Mouse (Mus musculus) testis, postnatal 10 days (tissue): ENCODE results near the gene Myl4.
A peak's percentile ranks its signal among the peaks of the same experiment; 100 is the strongest.
"Not testable (repeated sequence)": the region's sequence is repeated elsewhere in the genome, so short reads cannot be mapped to it uniquely, and the experiment has no call there.

ENCODE experiments used
- DNase-seq: peaks from one replicate; pipeline ENCODE4 v3.0.0; 2021; ENCODE audit warnings: low spot score

The Myl4 gene

DNA sequence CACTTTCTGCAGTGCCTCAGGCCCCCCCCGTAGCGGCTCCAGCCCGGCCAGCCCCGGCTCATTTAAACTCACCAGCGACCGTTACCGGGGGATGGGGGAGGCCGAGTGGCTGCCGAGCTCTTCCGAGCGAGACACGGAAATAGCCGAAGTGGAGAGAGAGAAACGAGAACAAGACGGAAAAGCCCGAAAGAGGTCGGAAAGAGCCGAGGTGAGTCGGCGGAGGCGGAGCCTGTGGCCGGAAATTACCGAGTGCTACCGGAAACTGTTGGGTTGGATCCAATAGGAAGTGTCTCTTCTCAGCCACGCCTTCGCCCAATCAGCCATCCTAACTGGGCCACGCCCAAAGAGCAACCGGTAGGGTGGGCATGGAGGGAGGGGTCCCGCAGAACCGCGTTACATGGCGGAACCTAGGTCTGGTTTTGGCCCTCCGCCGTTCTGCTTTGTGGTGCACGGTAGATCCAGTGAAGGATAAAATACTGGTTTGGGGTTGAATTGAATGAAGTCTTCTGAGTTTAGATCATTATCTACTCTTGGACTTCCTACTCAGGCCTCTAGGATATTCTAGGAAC lies at the start of gene Myl4, which contains the start of gene Cdc27:
Gene Myl4, plus strand, starts transcription at position 258 of the 569 bp plus-strand sequence.
Gene Cdc27, minus strand, starts transcription at position 215 of the 569 bp plus-strand sequence.
- DNase-seq: peak; percentile 99

DNA sequence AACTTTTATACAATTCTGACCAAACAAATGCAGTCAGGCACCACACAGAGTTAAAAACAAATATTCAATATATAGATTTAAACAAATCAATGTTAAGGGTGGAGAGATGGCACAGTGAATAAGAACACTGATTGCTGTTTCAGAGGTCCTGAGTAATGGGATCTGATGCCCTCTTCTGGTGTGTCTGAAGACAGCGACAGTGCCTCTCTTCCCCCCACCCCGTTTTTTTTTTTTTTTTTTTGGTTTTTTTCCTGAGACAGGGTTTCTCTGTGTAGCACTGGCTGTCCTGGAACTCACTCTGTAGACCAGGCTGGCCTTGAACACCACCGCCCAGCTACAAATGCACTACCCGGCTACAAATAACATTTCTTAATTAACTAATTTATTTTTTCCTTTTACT lies 42.0 kb upstream of the Myl4 start:
- no peak for DNase-seq

DNA sequence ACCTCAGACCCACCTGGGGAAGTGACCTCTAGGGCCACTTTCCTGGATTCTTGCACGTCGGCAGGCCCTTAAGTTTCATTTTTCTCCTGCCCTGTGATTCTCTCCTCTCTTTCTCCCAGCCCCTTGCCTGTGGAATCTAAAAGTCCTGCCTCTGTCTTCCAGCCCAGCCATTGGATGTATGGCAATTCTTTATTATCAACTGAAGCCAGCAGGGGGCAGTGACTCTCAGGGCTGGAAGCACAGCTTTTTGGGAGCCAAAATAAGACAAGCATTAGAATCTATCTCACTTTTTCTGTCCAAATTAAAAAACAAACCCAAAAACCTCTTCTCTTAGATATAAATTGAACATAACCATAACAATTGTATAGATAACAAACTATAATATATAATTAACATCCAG lies 39.9 kb upstream of the Myl4 start:
- peak; percentile 54 for DNase-seq

DNA sequence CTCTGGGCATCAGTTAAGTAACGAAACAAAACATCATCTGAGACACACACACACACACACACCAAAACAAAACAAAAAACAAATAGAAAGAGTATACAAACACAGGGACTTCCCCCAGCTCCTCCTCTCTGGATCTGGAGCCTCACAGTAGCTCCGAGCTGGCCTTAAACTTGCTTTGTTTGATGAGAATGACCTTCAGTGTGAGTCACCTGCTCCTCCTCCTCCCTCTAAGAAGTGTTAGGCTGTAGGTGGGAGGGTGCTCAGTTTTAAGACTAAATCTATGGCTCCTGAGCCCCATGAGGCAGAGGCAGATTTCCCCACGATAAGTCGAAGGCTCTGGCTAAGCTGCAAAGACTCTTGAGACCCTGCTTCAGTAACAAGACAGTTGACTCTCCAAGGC lies 38.0 kb upstream of the Myl4 start:
- DNase-seq: no peak

DNA sequence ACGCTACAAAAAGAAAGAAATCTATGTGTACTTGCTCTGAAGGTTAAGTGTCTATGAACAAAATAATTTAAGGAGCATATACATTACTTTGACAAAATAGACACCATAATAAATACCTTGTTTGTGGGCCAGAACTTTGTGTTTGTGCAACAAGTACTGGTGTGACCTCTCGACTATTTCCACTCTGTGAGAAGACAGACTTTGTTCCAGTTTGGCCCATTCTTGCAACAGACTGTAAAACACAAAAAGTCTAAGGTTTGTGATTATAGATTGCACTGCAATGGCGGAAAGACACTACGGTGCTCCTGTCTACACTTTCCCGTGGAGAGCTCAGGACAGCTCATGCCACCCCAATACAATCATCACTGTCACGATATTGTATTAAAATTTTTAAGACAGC lies 24.5 kb upstream of the Myl4 start:
- DNase-seq: no peak

DNA sequence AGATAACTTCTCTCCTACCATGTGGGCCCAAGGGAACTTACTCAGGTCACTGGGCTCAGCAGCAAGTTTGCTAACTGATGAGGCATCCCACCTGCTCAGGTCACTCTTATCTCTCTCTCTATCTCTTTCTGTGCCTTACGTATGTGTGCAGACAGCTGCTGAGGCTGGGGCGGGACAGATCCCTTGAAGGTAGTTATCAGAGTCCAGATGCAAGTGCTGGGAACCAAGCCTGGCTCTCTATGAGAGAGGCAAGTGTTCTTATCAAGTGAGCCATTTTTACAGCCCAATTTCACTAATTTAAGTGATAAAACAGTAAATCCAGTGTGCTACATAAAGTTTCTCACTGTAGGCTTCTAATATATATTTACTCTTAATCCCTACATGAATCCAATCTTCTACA lies 13.6 kb upstream of the Myl4 start:
- no peak for DNase-seq

DNA sequence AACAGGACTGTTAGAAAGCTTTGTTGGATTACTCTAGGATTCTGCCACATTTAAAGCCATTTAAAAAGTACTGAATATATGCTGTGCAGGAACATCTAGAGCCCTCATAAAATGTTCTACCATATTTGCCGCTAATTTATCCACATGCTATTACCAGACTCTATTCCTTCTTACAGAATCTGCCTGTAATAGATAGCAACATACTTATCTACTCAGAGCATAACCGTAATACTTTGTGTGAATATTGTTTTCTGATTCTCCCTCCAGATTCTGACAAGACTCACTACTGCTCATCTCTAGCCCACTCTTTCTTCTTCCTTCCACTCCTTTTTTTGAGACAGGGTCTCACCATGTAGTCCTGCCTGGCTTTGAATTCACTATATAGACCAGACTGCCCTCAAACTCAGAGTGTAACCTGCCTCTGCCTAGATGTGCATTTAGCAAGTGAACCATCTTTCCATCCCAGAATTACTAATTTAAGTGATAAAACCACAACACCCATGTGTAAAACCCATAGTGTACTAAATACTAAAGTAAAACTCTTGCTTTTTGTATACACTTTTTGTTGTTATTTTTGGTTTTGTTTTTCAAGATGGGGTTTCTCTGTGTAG lies 12.4 kb upstream of the Myl4 start:
- DNase-seq: no peak

DNA sequence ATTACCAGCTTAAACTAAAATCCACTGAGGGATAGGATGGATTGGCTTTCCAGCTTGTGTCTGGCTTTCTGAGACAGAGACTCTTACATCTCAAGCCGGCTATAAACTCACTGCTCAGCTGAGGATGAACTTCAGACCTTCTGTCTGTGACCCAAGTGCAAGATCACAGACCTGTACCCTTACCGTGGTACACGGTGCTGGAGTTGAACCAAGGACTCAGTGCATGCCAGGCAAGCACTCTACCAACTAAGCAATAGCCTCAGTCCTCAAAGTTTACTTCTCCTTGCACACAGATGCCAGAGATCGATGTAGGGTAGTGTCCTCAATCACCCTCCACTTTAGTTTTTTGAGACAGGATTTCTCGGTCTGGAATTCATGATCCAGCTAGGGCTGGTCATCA lies 10.7 kb upstream of the Myl4 start:
- no peak for DNase-seq

DNA sequence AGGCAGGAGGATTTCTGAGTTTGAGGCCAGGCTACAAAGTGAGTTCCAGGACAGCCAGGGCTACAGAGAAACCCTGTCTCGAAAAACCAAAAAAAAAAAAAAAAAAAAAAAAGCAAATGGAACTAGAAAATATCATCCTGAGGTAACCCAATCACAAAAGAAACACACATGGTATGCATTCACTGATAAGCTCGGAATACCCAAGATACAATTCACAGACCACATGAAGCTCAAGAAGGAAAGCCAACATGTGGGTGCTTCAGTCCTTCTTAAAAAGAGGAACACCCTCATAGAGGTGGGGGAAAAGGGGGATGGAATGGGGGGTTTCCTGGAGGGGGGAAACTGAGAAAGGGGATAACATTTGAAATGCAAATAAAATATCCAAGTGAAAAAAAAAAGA lies 7.1 kb upstream of the Myl4 start:
- DNase-seq: not testable (repeated sequence)

DNA sequence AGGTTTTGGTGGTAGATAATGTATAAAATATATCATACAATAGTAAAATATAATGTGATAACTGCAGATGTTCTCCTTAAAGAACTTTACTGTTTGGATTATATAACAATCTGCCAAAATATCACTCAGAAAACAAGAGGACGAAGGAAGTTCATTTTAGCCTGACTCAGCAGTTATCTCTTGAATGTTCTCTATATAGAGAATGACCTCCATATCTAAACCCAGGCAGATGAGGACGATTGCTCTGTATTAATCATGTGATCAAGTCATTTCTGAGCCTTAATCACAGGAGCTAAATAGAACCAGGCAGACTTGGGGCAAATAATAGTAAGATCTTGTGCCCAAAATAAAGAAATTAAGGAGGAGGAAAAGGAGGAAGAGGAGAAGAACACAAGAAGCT lies 6.0 kb upstream of the Myl4 start:
- no peak for DNase-seq

DNA sequence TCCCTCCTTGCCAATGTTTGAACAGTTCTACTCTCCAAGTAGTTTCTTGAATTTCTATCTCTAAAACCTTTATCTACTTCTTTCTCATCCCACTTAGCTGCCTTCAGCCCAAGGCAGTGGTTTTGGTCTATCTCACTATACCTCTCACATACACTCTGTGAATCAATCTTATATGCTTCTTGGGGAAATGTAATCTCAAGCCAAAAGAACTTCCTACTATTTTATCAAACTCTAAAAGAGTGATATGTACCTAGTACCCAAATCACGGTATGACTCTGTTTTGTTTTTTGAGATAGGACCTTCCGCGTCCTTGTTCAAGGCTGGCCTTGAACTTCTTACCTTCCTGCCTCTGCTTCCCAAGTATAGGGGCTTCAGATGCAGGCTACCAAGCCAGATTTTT lies 3.0 kb upstream of the Myl4 start:
- no peak for DNase-seq

DNA sequence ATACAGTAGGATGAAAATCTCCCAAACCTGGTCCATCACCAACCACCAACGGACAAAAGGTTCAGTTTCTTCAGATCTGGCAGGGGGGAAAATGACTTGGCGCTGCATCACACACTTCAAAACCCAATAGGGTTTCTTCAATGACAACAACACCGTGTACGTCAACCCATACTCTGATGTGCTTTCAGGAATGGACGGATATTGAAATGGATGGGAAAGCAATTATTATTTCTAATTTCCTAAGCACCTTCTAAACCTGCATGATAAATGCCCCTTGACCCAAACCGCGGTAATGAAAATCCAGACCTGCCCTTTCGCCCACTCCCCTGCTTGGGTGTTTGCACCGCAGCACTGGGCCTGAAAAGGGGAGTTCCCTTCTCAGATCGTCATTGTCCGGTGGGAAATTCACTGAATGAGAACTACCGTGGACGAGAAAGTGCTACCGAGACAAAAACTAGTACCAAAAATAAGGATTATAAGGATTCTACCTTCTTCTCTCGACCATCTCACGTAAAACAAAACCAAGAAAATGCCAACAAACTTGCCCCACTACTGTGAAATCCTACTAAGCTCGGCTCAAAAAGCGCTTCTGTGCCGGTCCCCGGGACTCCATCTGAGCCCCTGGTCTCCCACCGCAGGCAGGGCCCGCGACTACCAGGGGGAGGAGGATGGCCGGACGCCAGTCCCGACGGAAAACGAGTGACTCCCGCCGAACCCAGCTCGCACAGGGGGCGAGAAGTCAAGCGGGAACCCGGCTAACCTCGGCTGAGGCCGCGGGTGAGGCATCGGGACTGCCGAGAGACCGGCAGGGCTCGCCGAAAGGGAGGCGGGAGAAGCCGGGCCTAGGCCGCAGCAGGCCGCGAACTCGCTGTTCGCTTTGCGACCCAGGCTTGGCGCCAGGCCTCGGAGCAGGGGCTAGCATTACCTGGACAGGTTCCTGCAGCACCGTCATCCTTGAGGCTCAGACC lies 741 bp upstream of the Myl4 start:
- peak; percentile 90 for DNase-seq

DNA sequence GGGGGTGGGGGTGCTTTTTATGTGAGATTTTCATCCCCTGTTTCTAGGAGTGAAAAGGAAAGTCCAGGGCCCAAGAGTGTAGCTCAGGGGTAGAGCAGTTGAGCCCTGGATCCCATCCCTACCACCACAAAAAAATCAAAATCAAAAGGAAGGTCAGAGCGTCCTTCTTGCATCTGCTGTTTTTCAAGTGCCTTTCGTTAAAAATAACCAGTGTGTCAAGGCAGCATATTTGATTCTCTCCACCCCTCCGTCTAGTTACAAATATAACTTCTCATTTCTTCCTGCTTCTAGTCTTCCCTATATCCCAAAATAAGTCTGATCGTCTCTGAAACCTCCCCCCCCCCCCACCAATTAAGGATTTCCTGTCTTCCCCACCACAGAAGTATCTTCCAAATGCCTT lies 7.6 kb downstream of the Myl4 start:
- DNase-seq: no peak

DNA sequence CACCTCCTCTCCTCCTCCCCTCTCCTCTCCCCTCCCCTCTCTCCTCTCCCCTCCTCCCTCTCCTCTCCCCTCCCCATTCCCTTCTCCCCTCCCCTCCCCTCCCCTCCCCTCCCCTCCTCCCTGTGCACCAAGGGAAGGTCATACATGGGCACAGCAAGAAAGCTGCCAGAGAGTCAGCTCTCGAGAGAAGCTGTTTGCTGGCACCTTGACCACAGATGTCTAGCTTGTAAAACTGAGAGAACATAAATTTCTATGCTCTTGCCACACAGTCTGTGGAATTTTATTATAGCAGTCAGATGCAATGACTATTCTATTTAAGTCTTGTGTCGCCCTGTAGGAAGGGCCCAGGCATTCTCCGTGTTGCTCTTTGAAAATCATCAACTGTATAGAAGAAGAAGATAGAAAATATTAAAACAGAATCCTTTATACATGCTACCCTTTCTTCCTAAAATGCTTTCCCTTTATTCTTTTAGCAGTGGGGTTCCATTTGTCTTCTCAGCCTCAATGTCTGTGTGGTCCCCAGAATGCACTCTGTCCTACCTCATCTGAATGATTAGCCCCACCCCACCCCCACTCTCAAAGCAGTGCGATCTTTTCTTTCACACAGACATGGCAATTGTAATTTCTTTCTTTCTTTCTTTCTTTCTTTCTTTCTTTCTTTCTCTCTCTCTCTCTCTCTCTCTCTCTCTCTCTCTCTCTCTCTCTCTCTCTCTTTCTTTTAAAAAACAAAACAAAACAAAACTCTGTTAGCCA lies 8.4 kb downstream of the Myl4 start:
- no peak for DNase-seq

DNA sequence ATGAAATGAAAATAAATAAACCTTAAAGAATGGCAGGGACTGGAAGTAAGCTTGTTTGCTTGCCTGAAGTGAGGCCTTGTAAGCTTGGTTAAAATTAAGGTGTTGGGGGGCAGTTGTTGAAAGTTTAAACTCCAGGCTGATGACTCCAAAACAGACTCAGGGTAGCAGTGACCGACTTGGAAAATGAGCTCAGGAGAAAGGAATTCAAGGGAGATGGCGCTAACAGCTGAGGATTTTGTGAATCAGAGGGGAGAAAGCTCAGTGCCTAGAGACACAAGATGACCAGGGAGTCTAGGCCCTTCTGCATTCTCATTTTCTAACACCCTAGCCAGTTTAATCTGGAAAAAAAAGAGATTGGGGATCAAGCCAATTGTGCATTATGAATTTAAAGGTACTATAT lies 10.5 kb downstream of the Myl4 start:
- no peak for DNase-seq

DNA sequence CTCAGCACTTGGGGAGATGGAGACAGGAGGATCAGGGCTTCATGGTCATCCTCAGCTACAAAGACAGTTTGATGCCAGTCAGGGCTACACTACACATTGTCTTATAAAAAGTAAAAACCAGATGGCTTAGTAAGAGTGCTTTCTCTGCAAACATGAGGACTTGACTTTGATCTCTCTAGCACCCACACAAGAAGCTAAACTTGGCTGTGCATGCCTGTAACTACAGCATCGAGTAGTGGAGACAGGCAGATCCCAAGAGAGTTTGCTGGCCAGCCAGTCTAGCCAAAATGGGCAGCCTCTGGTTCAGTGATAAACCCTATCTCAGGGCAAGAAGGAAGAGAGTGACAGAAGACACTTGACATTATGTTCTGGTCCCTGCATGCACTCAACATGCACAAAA lies 13.0 kb downstream of the Myl4 start:
- DNase-seq: no peak

DNA sequence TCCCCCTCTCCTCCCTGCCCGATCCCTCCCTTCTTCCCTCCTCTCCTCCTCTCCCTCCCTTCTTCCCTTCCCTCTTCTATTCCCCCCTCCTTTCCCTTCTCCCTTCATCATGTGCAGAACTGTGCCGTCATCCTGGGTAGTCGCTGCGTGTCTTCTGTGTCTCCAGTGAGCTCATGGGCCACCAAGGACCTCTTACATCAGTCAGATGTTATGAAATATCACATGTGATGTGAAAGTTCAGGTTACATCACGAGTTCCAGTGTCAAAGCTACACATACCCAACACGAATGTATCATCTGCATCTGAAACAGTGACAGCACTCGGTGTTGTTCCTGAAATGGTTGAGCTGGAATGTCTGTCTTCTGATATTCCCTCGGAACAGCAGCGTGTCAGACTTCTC lies 14.7 kb downstream of the Myl4 start:
- DNase-seq: no peak

DNA sequence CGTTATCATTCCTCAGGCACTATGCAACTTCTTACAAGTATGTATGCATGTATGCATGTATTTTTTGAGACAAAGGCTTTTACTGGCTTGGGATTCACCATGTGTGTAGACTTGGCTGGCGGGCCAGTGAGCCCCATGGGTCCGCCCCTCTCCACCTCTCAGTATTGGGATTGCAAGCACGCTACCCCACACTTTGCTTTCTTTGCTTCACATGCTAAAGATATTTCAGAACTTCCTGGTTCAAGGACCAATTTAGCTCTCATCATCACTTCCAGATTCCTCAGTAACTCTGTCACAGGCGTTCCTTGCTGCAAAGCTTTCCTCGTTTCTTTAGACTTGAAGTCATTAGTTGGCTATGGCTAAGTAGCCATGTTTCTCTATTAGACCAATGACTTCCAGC lies 15.6 kb downstream of the Myl4 start:
- DNase-seq: no peak

DNA sequence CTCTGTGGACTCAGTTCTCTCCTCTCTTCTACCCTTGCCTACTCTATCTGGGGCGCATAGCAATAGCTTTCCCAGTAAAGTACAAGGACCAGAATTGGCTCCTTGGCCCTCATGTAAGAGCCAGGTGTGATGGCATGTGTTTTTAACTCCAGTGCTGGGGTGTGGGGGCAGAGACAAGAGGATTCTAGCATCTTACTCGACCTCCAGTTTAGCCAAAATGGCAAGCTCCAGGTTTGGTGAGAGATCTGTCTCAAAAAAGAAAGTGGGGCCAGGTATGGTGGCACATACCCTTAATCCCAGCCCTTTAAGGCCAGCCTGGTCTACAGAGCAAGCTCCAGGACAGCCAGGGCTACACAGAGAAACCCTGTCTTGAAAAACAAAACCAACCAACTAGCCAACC lies 16.3 kb downstream of the Myl4 start:
- no peak for DNase-seq

DNA sequence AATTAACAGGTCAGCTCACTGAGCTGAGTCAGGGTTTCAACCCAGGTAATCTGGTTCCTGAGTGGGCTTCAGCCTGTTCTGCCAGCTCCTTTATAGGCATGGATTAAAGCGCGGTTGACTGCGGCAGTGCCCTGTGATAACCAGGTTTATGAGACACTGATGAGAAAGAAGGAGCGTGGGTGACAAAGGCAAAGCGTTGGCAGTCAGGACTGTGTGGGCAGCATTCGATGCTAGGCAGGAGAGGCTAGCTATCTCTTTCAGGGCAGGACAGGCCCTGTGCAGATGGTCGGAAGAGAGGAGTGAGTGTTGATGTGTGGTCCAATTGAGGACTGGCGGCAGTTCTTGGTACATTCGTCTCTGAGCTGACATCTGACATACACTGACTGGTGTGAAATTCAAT lies 17.3 kb downstream of the Myl4 start:
- no peak for DNase-seq

DNA sequence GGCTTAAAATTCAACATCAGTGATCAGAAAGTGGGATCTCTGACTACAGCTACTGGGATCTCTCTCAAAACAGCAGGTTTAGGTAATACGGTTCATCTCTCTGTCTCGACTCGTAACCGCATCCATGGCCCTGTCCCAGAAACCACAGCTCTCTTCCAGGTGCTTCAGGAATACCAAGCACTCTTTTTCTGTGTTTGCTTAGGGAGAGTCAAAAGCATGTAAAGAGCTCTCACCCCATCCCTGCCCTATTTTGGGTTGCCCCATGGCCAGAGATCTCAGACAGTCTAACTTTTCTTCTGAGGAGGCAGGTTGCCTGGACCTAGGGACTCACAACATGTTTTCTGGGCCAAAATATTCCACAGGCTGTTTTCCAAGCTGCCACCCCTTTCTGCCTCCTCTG lies 17.9 kb downstream of the Myl4 start:
- DNase-seq: no peak

DNA sequence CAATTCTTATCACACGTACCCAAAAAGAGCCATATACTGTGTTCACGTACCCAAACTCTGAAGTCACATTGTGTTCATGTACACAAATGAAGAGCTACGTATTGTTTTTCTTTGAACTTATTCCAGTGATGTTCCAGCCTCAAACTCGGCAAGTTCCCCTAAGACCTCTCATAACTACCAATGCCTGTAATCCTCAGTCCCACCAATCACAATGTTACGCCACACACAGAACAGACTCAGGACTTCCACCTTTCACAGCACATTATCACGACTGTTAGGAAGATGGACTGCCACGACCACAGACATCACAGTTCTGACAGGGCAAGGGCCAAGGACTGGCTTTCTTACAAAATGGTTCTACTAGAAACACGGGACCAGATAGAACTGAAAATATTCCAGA lies 20.1 kb downstream of the Myl4 start:
- not testable (repeated sequence) for DNase-seq
